Mouse (Mus musculus): Measurements from ENCODE around the gene Dalrd3. TPM values are rescaled to one million over a fixed set of nuclear protein-coding genes. Genes with fewer than 3 reads are reported as not detected.
A peak's percentile ranks its signal among the peaks of the same experiment; 100 is the strongest.

Gene Dalrd3
- polyA plus RNA-seq, 1 experiment from 2014 or later: 58.9 TPM

DNA sequence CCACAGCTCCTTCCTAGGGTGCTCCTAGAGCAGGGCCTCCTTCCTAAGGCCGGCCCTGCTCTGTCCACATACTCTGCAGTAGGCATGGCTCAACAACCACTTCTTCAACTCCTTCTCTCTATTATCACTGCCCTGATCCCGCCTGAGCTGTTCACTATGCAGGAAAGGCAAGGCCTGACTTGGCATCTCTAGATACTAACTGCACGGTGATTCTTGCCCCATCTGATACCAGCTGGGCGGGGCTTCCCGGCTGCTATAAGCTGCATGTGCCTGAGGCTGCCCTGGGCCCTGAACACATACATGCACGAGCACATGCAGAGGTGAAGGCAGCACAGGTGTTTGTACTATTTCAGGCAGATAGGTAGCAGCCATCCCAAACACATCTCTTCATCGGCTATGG is 5.6 kb upstream of the Dalrd3 start:
- peaks cover 67% of the 10 kb centered on the region for H3K4me1 ChIP-seq
- 0 out of 2 replicates have a peak overlapping the region, but pooled peaks have one; percentile 62 for H3K27ac ChIP-seq
- peak overlapping the region; percentile 21; the same call in 1 of the 2 replicates for H3K4me2 ChIP-seq
- H3K27me3 ChIP-seq (replicated peaks): no peaks in the 10 kb centered on the region
- H3K36me3 ChIP-seq: peaks cover 54% of the 10 kb centered on the region
- 56% methylated on average over 7 of the region's 7 CpGs for WGBS (ENCODE audit: insufficient replicate concordance)
- 0 out of 2 replicates have a peak overlapping the region, but pooled peaks have one; percentile 1 for H3K4me3 ChIP-seq
- no peaks in the 10 kb centered on the region for H3K9me3 ChIP-seq (replicated peaks)
- no peak overlapping the region for H3K9ac ChIP-seq
- no peak for ATAC-seq

DNA sequence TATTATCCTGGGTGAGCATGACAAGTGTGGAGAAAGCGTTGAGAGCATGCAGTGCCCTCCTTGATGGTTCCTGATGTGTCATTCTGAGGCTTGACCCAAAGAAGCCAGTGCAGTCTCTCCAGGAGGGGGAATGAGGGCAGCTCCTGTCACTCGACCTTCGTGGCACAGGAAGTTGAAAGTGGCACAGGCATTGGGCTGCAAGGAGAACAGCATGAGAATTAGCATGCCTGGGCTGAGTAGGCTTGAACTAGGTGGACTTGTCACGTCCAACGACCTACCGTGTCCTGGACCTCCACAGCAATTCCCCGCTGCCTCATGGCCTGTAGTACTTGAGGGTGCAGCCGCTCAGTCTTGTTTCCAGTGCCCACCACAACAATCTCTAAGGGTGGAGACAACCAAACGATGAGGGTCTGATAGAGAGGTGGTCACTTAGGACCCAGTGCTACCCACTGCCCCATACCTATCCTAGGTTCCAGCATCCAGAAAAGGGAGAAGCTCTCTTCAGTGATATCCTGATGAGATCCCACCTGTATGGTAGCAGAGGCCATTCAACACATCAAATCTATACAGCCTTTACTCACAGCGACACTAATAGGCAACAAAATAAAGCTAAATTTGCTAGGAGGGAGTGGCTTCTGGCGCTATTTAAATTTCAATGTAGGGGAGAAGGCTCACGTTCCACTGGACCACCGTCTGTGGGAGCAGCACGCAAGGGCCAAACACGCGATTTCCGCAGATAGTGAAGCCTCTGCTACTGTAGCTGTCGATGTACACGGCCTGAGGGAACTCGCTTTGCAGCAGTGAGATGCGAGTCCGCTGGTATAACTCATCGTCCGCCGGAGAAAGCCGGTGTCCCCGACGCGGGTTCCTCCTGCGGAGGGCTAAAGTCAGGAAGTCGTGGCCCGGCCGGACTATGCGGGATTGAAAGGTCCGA is 3.5 kb upstream of the Dalrd3 start:
- Histone ChIP-seq H3K27ac (peak overlapping the region; percentile 95), H3K36me3 (peaks cover 52% of the 10 kb centered on the region), H3K4me3 (peak overlapping the region; percentile 80), H3K9me3 (replicated peaks) (no peaks in the 10 kb centered on the region), H3K27me3 (replicated peaks) (no peaks in the 10 kb centered on the region), H3K9ac (peak overlapping the region; percentile 89), H3K4me2 (peak overlapping the region; percentile 96), H3K4me1 (peaks cover 82% of the 10 kb centered on the region)
- ATAC-seq: peak; percentile 0
- 8% methylated on average over 35 of the region's 35 CpGs for WGBS (ENCODE audit: insufficient replicate concordance)

- Histone ChIP-seq H3K4me3 (peak within 1 kb of the TSS; percentile 80), H3K4me2 (peak within 1 kb of the TSS; percentile 96), H3K27me3 (replicated peaks) (no peaks in the 10 kb centered on the region), H3K36me3 (peaks cover 52% of the 10 kb centered on the region), H3K9me3 (replicated peaks) (no peaks in the 10 kb centered on the region), H3K4me1 (peaks cover 73% of the 10 kb centered on the region), H3K9ac (peak within 1 kb of the TSS; percentile 89), H3K27ac (peak within 1 kb of the TSS; percentile 95)
- WGBS (ENCODE audit: insufficient replicate concordance): under 1% methylated on average over 73 of the region's 73 CpGs
- peak; percentile 80 for ATAC-seq
Measured at GRCm38 (mm10) chr9:108566815-108567776, 2.6 kb upstream of the Dalrd3 start, which contains the start of gene Ndufaf3. TSS of gene Ndufaf3 (minus strand) at chr9:108567434.

DNA sequence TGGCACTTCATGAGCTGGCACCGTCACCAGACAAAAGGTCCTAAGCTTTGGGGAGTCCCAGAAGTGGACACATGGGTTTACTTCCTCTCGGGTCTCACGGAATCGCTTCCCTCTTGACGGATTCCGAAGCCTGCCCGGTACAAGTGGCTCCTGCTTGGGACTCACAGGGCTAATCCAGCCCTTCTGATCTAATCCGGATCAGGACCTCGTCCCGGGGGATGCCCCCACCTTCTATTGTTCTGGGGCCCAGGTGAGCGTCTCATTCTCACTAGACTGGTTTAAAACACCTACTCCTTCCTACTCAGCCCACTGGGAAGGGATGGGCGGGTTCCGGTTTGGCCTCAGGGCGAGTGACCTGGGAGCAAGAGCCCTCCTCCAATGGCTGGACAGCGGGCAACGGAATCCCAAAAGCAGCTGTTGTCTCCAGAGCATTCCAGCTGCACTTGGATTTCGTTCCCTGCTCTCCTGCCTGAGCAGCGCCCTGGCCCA is 1.7 kb upstream of the Dalrd3 start:
- WGBS (ENCODE audit: insufficient replicate concordance): 3% methylated on average over 18 of the region's 18 CpGs
- H3K4me3 ChIP-seq: peak overlapping the region; percentile 80
- no peak for ATAC-seq
- peaks cover 66% of the 10 kb centered on the region for H3K4me1 ChIP-seq
- H3K27me3 ChIP-seq (replicated peaks): no peaks in the 10 kb centered on the region
- peak overlapping the region; percentile 95 for H3K27ac ChIP-seq
- H3K4me2 ChIP-seq: peak overlapping the region; percentile 96
- H3K36me3 ChIP-seq: peaks cover 52% of the 10 kb centered on the region
- H3K9me3 ChIP-seq (replicated peaks): no peaks in the 10 kb centered on the region
- peak overlapping the region; percentile 89 for H3K9ac ChIP-seq

DNA sequence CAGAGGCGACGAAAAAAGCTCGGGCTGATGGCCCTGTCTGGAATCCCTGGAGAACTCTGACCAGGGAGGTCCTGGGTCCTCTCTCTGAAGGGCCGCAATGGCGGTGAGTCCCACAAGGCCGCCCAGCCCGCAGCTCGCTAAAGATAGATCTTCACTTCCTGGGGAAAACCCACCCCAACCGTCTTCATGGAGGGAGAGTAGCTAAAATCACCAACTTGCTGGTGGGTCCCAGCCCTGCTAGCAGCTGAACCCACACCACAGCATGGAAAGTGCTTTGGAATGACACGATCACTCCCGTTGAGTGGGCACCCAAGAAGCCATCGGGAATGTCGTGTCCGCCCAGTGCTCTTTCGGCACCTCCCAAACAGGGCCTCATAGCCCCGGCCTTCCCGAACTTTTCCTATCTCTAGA is 1.2 kb upstream of the Dalrd3 start:
- H3K4me1 ChIP-seq: peaks cover 67% of the 10 kb centered on the region
- H3K4me3 ChIP-seq: peak overlapping the region; percentile 80
- 34% methylated on average over 17 of the region's 17 CpGs for WGBS (ENCODE audit: insufficient replicate concordance)
- no peaks in the 10 kb centered on the region for H3K9me3 ChIP-seq (replicated peaks)
- peaks cover 52% of the 10 kb centered on the region for H3K36me3 ChIP-seq
- H3K9ac ChIP-seq: peak overlapping the region; percentile 89
- peak overlapping the region; percentile 95 for H3K27ac ChIP-seq
- no peak for ATAC-seq
- no peaks in the 10 kb centered on the region for H3K27me3 ChIP-seq (replicated peaks)
- H3K4me2 ChIP-seq: peak overlapping the region; percentile 96

GRCm38 (mm10) chr9:108570207-108570896 is 666 bp downstream of the Dalrd3 start:
- Histone ChIP-seq H3K36me3 (peaks cover 52% of the 10 kb centered on the region), H3K27ac (peak overlapping the region; percentile 95), H3K9ac (peak overlapping the region; percentile 78), H3K4me1 (peaks cover 59% of the 10 kb centered on the region), H3K4me3 (peak overlapping the region; percentile 80), H3K9me3 (replicated peaks) (no peaks in the 10 kb centered on the region), H3K4me2 (peak overlapping the region; percentile 96), H3K27me3 (replicated peaks) (no peaks in the 10 kb centered on the region)
- WGBS (ENCODE audit: insufficient replicate concordance): 2% methylated on average over 40 of the region's 40 CpGs
- ATAC-seq: peak; percentile 17

DNA sequence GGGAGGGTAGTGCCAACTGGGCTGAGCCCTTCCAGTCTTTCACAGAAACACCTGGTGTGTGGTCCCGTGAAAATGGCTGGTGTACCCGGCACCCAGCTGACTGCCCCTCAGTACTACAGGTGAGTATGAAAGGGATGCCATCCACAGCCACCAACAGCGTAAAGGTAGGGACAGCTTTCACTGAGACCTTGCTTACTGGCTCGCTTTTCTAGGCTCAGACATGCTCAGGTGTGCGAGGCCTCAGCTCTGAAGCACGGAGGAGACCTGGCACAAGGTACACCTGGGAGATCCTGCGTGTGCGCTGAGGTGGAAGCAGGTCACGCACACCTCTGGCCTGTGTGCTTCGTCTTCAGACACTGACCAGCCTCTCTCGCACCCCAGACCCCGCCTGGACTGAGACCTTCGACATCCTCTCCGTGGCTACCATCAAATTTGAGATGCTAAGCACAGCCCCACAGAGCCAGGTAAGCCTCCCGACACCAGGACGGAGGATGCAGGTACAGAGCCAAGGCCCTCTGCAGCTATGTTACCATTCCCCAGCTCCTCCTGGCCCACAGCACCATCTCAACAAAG is 1.8 kb downstream of the Dalrd3 start:
- Histone ChIP-seq H3K4me1 (peaks cover 49% of the 10 kb centered on the region), H3K36me3 (peaks cover 56% of the 10 kb centered on the region), H3K4me3 (no peak overlapping the region), H3K27ac (no peak overlapping the region), H3K9me3 (replicated peaks) (no peaks in the 10 kb centered on the region), H3K4me2 (no peak overlapping the region), H3K27me3 (replicated peaks) (no peaks in the 10 kb centered on the region), H3K9ac (no peak overlapping the region)
- no peak for ATAC-seq
- 85% methylated on average over 16 of the region's 16 CpGs for WGBS (ENCODE audit: insufficient replicate concordance)

DNA sequence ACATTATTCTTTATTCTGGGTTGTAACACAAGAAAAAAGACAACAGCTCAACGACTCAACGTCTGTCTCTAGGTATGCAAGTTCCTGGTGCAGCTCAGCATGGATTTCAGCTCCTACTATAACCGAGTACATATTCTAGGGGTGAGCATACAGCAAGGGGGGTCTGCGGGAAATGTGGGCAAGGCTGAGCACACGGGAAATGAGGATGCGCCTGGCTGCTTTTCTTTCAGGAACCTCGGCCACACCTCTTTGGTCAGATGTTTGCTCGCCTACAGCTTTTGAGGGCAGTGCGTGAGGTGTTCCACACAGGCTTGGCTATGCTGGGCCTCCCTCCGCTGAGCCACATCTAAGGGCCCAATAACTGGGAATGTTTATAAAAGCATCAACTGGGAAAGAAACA is 2.6 kb downstream of the Dalrd3 start:
- H3K4me1 ChIP-seq: peaks cover 55% of the 10 kb centered on the region
- H3K36me3 ChIP-seq: peaks cover 56% of the 10 kb centered on the region
- no peak overlapping the region for H3K4me3 ChIP-seq
- H3K4me2 ChIP-seq: no peak overlapping the region
- 80% methylated on average over 10 of the region's 10 CpGs for WGBS (ENCODE audit: insufficient replicate concordance)
- H3K9ac ChIP-seq: no peak overlapping the region
- no peaks in the 10 kb centered on the region for H3K9me3 ChIP-seq (replicated peaks)
- no peaks in the 10 kb centered on the region for H3K27me3 ChIP-seq (replicated peaks)
- ATAC-seq: no peak
- no peak overlapping the region for H3K27ac ChIP-seq

GRCm38 (mm10) chr9:108573774-108574690 is 4.3 kb downstream of the Dalrd3 start:
- H3K4me1 ChIP-seq: peaks cover 51% of the 10 kb centered on the region
- ATAC-seq: no peak
- no peak overlapping the region for H3K27ac ChIP-seq
- peaks cover 56% of the 10 kb centered on the region for H3K36me3 ChIP-seq
- no peaks in the 10 kb centered on the region for H3K27me3 ChIP-seq (replicated peaks)
- H3K9ac ChIP-seq: no peak overlapping the region
- 61% methylated on average over 26 of the region's 26 CpGs for WGBS (ENCODE audit: insufficient replicate concordance)
- H3K4me3 ChIP-seq: no peak overlapping the region
- no peak overlapping the region for H3K4me2 ChIP-seq
- H3K9me3 ChIP-seq (replicated peaks): no peaks in the 10 kb centered on the region

DNA sequence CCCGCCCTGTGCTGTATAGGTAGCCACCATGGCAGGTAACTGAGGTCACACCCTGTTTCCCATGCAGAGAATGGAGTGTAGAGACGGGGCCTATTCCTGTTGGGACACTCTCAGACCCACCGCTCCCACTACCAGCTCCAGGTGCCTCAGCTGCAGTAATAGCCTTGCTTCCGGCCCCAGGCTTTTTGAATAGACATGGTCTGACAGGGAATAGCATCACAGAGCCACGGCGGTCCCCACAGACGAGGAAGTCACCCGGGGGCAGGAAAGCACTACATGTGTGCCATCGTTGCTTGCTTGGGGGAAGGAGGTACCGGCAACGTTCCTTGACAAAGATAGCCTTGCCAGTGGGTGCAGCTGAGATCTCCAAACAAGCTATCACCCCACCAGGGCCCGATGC is 5.2 kb downstream of the Dalrd3 start:
- ATAC-seq: no peak
- 0 out of 2 replicates have a peak overlapping the region, but pooled peaks have one; percentile 8 for H3K9ac ChIP-seq
- H3K4me2 ChIP-seq: no peak overlapping the region
- H3K9me3 ChIP-seq (replicated peaks): no peaks in the 10 kb centered on the region
- H3K27me3 ChIP-seq (replicated peaks): no peaks in the 10 kb centered on the region
- peaks cover 56% of the 10 kb centered on the region for H3K36me3 ChIP-seq
- peaks cover 52% of the 10 kb centered on the region for H3K4me1 ChIP-seq
- WGBS (ENCODE audit: insufficient replicate concordance): 69% methylated on average over 12 of the region's 12 CpGs
- H3K4me3 ChIP-seq: no peak overlapping the region
- H3K27ac ChIP-seq: no peak overlapping the region

Measured in liver, embryonic 12.5 days (tissue).